Mouse (Mus musculus) T-cell, adult 2 months (primary cell): ENCODE data around the gene Gm382.

Experiments used
- DNase-seq: peaks from one replicate; pipeline ENCODE4 v3.0.0; 2022; ENCODE audit warnings: low spot score

Gm382 gene

GRCm38 (mm10) chrX:127039672-127040071, at the start of gene Gm382:
TSS of gene Gm382 (plus strand) at chrX:127039972.
- no peak for DNase-seq

GRCm38 (mm10) chrX:127070179-127070578, 30.4 kb downstream of the Gm382 start:
- no peak for DNase-seq

GRCm38 (mm10) chrX:127091282-127091681, 51.5 kb downstream of the Gm382 start:
- no peak for DNase-seq

- no peak for DNase-seq
Observed at GRCm38 (mm10) chrX:127093036-127093435, 53.3 kb downstream of the Gm382 start.

GRCm38 (mm10) chrX:127093961-127094360, 54.2 kb downstream of the Gm382 start:
- no peak for DNase-seq

- no peak for DNase-seq
Observed at GRCm38 (mm10) chrX:127104341-127104740, 64.6 kb downstream of the Gm382 start.
